Mouse (Mus musculus): ENCODE measurements around the gene St6galnac4. TPM values are rescaled to one million over a fixed set of nuclear protein-coding genes. Genes with fewer than 3 reads are reported as not detected.

Gene St6galnac4
- 29.4 and 30.7 TPM in 2 replicates for polyA plus RNA-seq (2012; rRNA removed)

DNA sequence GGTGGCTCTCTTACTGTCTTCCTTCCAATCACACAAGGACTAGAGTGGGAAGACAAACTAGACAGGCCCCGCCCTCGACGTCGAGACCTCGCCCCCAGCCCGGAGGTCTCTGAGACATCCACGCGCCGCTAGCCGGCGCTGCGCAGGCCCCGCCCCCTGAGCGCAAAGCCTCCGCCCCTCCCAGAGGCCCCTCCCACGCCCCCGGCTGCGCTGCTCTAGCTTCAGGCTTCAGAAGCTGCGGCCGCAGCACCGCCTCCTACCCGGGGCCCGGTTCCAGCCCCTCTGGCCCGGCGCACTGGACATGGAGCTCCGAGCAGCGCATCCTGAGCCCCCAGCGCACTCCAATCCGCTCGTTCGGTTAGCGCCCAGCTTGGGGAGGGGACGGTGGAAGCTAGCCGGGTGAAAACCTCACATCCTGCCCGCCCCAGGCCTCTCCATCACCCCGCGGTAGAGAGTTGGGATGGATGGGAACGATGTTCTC lies at the start of gene St6galnac4:
Gene St6galnac4, plus strand, starts transcription at position 225 of the 481 bp plus-strand sequence.

DNA sequence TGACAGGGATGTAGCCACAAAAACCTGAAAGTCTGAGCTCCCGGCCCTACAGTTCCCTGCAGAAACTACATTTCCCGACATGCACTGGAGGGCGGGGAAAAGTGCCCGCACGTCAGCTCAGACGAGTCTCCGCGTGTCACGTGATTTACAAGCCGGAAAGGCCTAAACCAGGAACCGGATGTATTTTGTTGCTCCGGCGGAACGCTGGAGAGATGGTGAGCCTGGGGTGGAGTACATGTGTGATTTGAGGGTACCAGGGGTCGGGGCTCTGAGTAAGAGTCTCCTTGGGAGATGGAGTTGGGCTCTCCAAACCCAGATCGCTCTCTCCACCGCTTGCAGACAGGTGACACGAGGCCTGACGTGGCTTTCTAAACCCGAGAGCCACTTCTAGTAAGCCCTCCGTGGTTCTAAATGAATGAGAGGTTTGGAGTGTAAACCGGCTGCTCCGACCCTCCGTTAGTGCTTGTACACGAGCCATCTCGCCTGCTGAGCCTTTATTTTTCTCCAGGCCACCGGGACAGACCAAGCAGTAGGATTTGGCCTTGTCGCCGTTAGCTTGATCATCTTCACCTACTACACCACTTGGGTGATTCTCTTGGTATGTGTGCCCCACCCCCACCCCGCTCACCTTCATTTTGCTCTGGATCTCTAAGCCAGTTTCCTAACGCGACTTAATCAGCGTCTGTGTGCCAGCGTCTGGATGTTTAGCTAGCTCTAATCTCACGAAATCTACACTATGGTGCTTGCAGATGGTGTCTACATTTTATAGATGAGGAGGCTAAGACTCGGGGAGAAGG lies 16.0 kb upstream of the St6galnac4 start, which contains the start of gene Dpm2:
Gene Dpm2, plus strand, starts transcription at position 161 of the 797 bp plus-strand sequence.

DNA sequence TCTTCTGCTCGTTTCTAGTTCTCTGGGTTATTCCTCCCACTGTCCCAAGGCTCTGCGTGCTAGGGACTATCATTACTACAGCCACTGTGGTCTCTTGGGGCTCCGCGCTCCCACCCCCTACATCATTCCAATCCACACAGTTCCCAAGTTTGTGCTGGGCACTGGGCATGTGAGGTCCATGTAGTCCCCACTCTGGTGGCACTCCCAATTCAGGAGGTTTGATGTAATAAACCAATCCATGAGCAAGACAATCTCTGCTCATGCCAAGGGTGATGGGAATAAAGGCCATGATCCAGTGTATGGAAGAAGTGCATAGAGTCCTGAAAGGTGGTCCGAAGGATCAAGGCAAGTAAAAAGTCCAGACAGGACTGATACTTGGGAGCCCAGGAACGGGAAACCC lies 12.4 kb upstream of the St6galnac4 start, which contains the start of gene Pip5kl1:
Gene Pip5kl1, plus strand, starts transcription at position 301 of the 400 bp plus-strand sequence.

DNA sequence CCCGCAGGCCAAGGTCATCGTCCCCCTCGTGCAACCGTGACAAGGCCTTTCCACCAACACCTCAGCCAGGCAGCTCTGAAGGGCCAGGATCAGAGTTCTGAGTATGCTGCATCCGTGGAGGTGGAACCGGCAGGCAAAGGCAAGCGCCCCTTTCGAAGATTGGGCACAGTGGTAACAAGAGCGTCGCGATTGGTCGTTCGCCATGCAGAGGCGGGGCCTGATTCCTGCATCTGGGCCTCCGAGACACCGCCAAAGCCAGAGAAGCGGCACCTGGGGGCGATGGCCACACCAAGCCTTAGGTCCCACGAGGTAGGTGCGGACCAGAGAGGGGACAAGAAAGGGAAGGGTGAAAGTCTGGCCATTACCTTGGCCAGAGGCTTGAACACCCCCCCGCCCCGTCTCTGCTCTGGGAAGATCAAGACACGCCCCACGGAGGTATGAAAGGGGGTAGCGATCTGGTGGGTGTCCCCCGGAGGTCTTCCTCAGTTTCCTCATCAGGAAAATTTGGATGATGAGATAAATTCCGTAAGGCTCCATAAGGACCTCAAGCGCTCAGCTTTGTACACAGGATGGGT lies 11.2 kb upstream of the St6galnac4 start, which contains the start of gene 9430097D07Rik:
Gene 9430097D07Rik, minus strand, starts transcription at position 99 of the 575 bp plus-strand sequence.

DNA sequence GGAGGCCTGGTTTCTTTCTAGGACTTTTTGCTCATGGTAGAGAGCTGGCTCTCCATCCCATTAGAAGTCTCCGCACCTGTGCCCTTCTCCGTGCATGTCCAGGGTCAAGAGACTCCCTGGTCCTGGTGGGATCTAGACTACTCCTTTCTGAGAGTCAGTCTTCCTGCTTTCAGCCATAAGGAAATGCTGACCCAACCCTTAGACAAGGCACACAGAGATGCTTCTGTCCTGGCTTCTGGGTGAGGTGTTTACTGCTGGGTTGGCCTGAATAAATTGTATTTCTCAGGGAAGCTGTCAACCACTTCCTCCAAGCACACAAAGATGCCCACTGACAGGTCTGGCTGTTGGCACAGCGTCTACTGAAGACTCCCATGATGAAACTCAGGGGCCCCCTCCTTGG lies 12.5 kb downstream of the St6galnac4 start, which contains the start of gene St6galnac6:
Gene St6galnac6, plus strand, starts transcription at position 301 of the 400 bp plus-strand sequence.

DNA sequence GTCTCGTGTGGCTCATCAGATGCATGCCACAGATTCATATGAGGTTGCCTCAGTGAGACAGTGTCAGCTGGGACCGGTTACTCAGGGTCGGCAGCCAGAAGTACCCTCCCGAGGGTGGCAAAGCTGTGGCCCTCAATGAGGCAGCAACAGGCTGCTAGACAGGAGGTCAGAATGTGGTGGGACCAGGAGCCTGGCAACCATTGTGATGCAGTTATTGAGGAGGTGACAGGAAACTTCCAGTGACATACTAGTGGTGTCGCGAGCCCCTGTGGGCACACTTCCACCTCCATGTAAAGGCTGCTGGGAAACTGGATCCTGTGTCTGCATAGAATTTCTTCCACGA lies 34.6 kb downstream of the St6galnac4 start, which contains the start of gene Ak1:
Gene Ak1, plus strand, starts transcription at position 242 of the 343 bp plus-strand sequence.

DNA sequence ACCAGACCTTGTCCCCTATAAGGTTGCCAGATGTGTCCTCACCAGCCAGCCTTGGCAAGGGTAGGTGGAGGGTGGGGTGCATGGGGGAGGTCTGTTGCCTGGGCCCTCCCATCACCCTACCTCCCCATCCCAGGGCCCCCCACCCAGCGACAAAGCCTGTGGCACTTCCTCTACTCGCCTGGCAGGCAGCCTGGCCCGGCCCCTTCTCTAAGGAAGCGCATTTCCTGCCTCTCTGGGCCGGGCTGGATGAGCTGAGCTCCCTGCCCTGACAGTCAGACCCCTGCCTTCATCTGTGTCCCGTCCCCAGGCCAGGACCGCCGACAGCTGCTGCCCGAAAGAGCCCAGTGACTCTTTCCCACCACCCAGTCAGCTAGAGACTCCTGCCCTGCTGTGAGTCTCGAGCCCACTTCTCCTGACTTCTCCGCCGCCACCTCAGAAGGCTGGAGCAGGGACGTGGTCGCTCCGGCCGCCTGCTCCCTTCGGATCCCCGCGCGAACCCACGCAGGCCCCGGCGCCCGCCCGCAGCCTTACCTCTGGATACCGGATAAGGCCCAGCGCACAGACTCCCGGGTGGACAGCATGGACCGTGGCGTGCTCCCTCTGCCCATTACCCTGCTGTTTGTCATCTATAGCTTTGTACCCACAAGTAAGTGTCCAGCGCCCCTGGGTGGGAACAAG lies 59.6 kb downstream of the St6galnac4 start, which contains the start of gene Eng:
Gene Eng, plus strand, starts transcription at position 217 of the 678 bp plus-strand sequence.

Other genes with a start within 250 kb of the St6galnac4 start
- 165 and 172 TPM in 2 replicates for gene Ciz1, start 234.8 kb upstream of the St6galnac4 start, polyA plus RNA-seq (2012; rRNA removed)
- 257 and 347 TPM in 2 replicates for gene Dnm1, start 233.8 kb upstream of the St6galnac4 start, polyA plus RNA-seq (2012; rRNA removed)
- 126 and 145 TPM in 2 replicates for gene 1110008P14Rik, start 205.2 kb upstream of the St6galnac4 start, polyA plus RNA-seq (2012; rRNA removed)
- gene Lcn2, start 198.8 kb upstream of the St6galnac4 start, polyA plus RNA-seq (2012; rRNA removed): 1.1 and 8.6 TPM in 2 replicates
- gene Ptges2, start 191.2 kb upstream of the St6galnac4 start, polyA plus RNA-seq (2012; rRNA removed): 58.8 and 61.3 TPM in 2 replicates
- 4.0 and 4.4 TPM in 2 replicates for gene Naif1, start 136.6 kb upstream of the St6galnac4 start, polyA plus RNA-seq (2012; rRNA removed)
- 41.8 and 42.3 TPM in 2 replicates for gene Slc25a25, start 135.7 kb upstream of the St6galnac4 start, polyA plus RNA-seq (2012; rRNA removed)
- 7.5 and 8.2 TPM in 2 replicates for gene Fam102a, start 51.8 kb upstream of the St6galnac4 start, polyA plus RNA-seq (2012; rRNA removed)
- 172 and 187 TPM in 2 replicates for gene Dpm2, start 16.2 kb upstream of the St6galnac4 start, polyA plus RNA-seq (2012; rRNA removed)
- gene Pip5kl1, start 12.3 kb upstream of the St6galnac4 start, polyA plus RNA-seq (2012; rRNA removed): 24.2 and 24.6 TPM in 2 replicates
- 0.31 and 0.35 TPM in 2 replicates for gene 9430097D07Rik, start 11.4 kb upstream of the St6galnac4 start, polyA plus RNA-seq (2012; rRNA removed)
- 30.7 and 32.0 TPM in 2 replicates for gene St6galnac6, start 12.6 kb downstream of the St6galnac4 start, polyA plus RNA-seq (2012; rRNA removed)
- gene Ak1, start 34.7 kb downstream of the St6galnac4 start, polyA plus RNA-seq (2012; rRNA removed): 53.9 and 56.7 TPM in 2 replicates
- gene Eng, start 59.5 kb downstream of the St6galnac4 start, polyA plus RNA-seq (2012; rRNA removed): 26.1 and 27.6 TPM in 2 replicates
- 44.7 and 46.5 TPM in 2 replicates for gene Fpgs, start 117.0 kb downstream of the St6galnac4 start, polyA plus RNA-seq (2012; rRNA removed)
- 196 and 197 TPM in 2 replicates for gene Cdk9, start 126.0 kb downstream of the St6galnac4 start, polyA plus RNA-seq (2012; rRNA removed)
- gene Sh2d3c, start 134.0 kb downstream of the St6galnac4 start, polyA plus RNA-seq (2012; rRNA removed): 36.2 and 42.8 TPM in 2 replicates
- gene 6330409D20Rik, start 153.9 kb downstream of the St6galnac4 start, polyA plus RNA-seq (2012; rRNA removed): 3.8 and 4.7 TPM in 2 replicates
- gene Tor2a, start 170.1 kb downstream of the St6galnac4 start, polyA plus RNA-seq (2012; rRNA removed): 67.1 and 67.4 TPM in 2 replicates
- gene Ttc16, start 188.5 kb downstream of the St6galnac4 start, polyA plus RNA-seq (2012; rRNA removed): 1.4 and 2.4 TPM in 2 replicates
- gene Ptrh1, start 188.7 kb downstream of the St6galnac4 start, polyA plus RNA-seq (2012; rRNA removed): 7.0 and 8.6 TPM in 2 replicates
- gene Cfap157, start 197.3 kb downstream of the St6galnac4 start, polyA plus RNA-seq (2012; rRNA removed): 0.63 and 2.7 TPM in 2 replicates

Data from central nervous system, embryonic 18 days (tissue).